Mouse (Mus musculus): ENCODE measurements around the gene Gp9. TPM values are rescaled to one million over a fixed set of nuclear protein-coding genes. Genes with fewer than 3 reads are reported as not detected.
"Not testable (repeated sequence)": the region's sequence is repeated elsewhere in the genome, so short reads cannot be mapped to it uniquely, and the experiment has no call there.

Gp9 gene
- total and polyA plus RNA-seq, 2 experiments from 2014 or later: 0.18 to 0.33 TPM

DNA sequence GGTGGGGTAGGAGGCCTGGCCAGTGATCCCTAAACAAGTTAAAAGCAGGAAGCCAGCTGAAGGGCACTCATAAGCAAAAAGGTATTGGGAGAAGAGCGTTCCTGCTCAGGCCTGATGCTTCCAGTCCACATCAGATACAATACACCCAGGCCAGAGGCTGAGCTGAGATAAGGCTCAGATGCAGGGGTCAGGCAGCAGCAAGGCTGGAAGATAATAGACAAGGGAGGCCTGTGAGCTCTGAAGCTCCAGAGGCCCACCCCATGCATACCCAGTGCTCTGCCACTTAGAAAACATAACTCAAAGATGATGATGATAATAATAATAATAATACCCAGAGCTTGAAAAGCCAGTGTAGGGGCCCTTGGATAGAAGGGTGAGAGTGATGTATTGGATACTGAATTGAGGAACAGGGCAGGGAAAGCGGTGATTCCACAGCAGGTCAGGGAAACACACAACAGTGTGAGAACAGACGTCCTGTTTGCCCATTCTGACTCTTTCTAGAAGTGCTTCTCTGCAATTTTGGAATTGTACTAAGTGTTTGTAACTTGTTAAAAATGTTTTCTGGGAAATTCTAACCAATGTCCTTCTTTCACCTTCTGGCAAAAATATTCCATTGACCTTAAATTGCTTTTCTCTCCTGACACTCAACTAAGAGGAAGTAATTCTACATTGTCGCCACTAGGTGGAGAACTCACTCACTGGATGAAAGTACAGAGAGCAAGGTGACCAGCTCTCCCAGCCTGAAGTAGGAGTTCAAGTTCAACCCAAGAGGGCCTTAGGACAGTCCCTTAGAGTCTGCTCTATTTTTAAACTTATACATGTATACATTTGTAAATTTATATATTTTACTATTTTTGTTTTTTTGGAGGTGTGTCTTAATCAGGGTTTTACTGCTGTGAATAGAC lies 14.2 kb upstream of the Gp9 start:
- H3K27me3 ChIP-seq (ENCODE audit: insufficient read depth, low read length): no peaks in the 10 kb centered on the region
- DNase-seq: peak; percentile 13
- ATAC-seq: no peak
- H3K9me3 ChIP-seq (ENCODE audit: low read length): no peaks in the 10 kb centered on the region
- H3K4me2 ChIP-seq (ENCODE audit: low read depth): no peak overlapping the region
- WGBS: 61% methylated on average over 4 of the region's 4 CpGs
- TF ChIP-seq CTCF (IDR thresholded peaks at IDR 0.05; ENCODE audit: low read depth): peak; percentile 70
- no peak overlapping the region for H3K4me3 ChIP-seq (ENCODE audit: low read depth, low read length)
- H3K9ac ChIP-seq: no peak overlapping the region
- H3K27ac ChIP-seq (ENCODE audit: low read depth, low read length): no peak overlapping the region
- H3K4me1 ChIP-seq (ENCODE audit: insufficient read depth): no peaks in the 10 kb centered on the region
- no peaks in the 10 kb centered on the region for H3K36me3 ChIP-seq (ENCODE audit: insufficient read depth)

DNA sequence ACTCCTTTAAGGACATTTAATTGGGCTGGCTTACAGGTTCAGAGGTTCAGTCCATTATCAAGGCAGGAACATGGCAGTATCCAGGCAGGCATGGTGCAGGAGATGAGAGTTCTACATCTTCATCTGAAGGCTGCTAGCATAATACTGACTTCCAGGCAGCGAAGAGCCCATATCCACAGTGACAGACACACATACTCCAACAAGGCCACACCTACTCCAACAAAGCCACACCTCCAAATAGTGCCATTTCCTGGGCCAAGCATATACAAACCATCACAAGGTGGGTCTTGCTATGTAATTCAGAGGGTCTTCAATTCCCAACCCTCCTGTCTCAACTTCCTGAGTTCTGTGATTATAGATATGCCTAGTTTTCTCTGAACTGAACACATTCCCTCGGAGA lies 13.6 kb upstream of the Gp9 start:
- DNase-seq; H3K9ac ChIP-seq; H3K36me3 ChIP-seq (ENCODE audit: insufficient read depth); ATAC-seq; H3K27me3 ChIP-seq (ENCODE audit: insufficient read depth, low read length); H3K4me1 ChIP-seq (ENCODE audit: insufficient read depth); H3K27ac ChIP-seq (ENCODE audit: low read depth, low read length); H3K4me3 ChIP-seq (ENCODE audit: low read depth, low read length); H3K9me3 ChIP-seq (ENCODE audit: low read length); H3K4me2 ChIP-seq (ENCODE audit: low read depth): not testable (repeated sequence)
- 95% methylated on average over 2 of the region's 2 CpGs for WGBS

GRCm38 (mm10) chr6:87770626-87771025 lies 7.2 kb upstream of the Gp9 start:
- Histone ChIP-seq H3K27ac (ENCODE audit: low read depth, low read length) (no peak overlapping the region), H3K4me1 (ENCODE audit: insufficient read depth) (no peaks in the 10 kb centered on the region), H3K4me3 (ENCODE audit: low read depth, low read length) (no peak overlapping the region), H3K9ac (no peak overlapping the region), H3K27me3 (ENCODE audit: insufficient read depth, low read length) (no peaks in the 10 kb centered on the region), H3K9me3 (ENCODE audit: low read length) (no peaks in the 10 kb centered on the region), H3K36me3 (ENCODE audit: insufficient read depth) (no peaks in the 10 kb centered on the region), H3K4me2 (ENCODE audit: low read depth) (no peak overlapping the region)
- ATAC-seq (no peak), DNase-seq (peak; percentile 34)
- TF ChIP-seq CTCF (IDR thresholded peaks at IDR 0.05; ENCODE audit: low read depth): peak; percentile 64
- WGBS: 53% methylated on average over 8 of the region's 8 CpGs

DNA sequence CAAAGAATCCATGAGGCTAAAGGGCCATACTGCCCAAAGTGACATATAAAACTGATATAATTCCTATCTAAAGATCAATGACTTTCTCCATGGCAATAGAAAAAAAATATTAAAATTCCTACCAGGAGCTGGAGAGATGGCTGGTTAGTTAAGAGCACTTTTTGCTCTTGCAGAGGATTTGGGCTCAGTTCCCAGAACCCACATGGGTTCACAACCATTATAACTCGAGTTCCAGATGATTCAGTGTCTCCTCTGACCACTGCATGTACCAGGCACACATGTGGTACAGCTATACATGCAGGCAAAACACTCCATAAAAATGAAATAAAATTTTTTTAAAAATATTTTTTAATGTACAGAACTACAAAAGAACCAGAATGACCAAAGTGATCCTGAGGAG lies 3.4 kb upstream of the Gp9 start:
- no peak overlapping the region for H3K4me2 ChIP-seq (ENCODE audit: low read depth)
- no peak overlapping the region for H3K27ac ChIP-seq (ENCODE audit: low read depth, low read length)
- WGBS: 56% methylated on average over 1 of the region's 1 CpGs
- H3K4me3 ChIP-seq (ENCODE audit: low read depth, low read length): no peak overlapping the region
- no peak for TF ChIP-seq CTCF (IDR thresholded peaks at IDR 0.05; ENCODE audit: low read depth)
- H3K27me3 ChIP-seq (ENCODE audit: insufficient read depth, low read length): no peaks in the 10 kb centered on the region
- DNase-seq (no peak), ATAC-seq (no peak)
- H3K4me1 ChIP-seq (ENCODE audit: insufficient read depth): no peaks in the 10 kb centered on the region
- no peak overlapping the region for H3K9ac ChIP-seq
- no peaks in the 10 kb centered on the region for H3K36me3 ChIP-seq (ENCODE audit: insufficient read depth)
- no peaks in the 10 kb centered on the region for H3K9me3 ChIP-seq (ENCODE audit: low read length)

DNA sequence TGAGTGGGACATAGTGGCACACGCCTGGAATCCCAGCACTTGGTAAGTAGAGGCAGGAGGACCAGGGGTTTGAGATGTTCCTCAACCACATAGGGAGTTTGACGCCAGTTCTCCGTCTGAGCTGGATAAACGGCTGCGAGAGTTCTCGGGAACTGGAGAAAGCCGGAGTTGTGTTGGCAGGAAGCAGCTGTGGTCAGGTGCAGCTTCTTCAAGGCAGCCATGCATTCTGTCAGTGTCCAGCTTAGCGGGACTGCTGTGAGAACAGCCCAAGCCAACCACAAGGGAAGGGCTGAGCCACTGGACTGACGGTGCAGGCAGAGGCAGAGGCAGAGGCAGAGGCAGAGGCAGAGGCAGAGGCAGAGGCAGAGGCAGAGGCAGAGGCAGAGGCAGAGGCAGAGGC lies 3.0 kb upstream of the Gp9 start:
- no peak overlapping the region for H3K27ac ChIP-seq (ENCODE audit: low read depth, low read length)
- H3K9ac ChIP-seq: no peak overlapping the region
- no peaks in the 10 kb centered on the region for H3K4me1 ChIP-seq (ENCODE audit: insufficient read depth)
- WGBS: 89% methylated on average over 9 of the region's 9 CpGs
- ATAC-seq: no peak
- no peak overlapping the region for H3K4me3 ChIP-seq (ENCODE audit: low read depth, low read length)
- H3K9me3 ChIP-seq (ENCODE audit: low read length): no peaks in the 10 kb centered on the region
- no peaks in the 10 kb centered on the region for H3K36me3 ChIP-seq (ENCODE audit: insufficient read depth)
- no peaks in the 10 kb centered on the region for H3K27me3 ChIP-seq (ENCODE audit: insufficient read depth, low read length)
- H3K4me2 ChIP-seq (ENCODE audit: low read depth): no peak overlapping the region
- no peak for TF ChIP-seq CTCF (IDR thresholded peaks at IDR 0.05; ENCODE audit: low read depth)
- DNase-seq: no peak

DNA sequence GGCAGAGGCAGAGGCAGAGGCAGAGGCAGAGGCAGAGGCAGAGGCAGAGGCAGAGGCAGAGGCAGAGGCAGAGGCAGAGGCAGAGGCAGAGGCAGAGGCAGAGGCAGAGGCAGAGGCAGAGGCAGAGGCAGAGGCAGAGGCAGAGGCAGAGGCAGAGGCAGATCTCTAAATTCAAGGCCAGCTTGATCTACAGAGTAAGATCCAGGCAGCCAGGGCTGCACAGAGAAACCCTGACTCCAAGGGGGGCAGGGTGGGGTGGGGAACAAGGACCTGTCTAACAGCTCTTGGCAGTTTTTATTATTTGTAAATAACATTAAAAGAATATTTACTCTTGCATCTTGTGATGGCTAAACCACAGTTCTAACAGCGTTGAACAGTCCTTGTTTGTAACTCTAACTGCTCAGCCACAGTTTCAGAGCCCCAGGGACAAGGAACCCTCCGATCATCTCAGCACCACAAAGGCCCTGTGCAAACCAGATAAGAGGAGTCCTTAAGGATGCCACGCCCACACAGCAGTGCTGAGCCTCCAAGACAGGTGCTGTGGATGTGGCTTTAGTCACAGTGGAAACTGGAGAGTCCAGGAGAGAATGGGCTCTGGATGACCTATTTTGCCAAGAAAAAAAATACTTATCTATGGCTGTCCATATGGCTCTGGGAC lies 2.2 kb upstream of the Gp9 start:
- no peak for TF ChIP-seq CTCF (IDR thresholded peaks at IDR 0.05; ENCODE audit: low read depth)
- Histone ChIP-seq H3K4me2 (ENCODE audit: low read depth) (no peak overlapping the region), H3K9ac (no peak overlapping the region), H3K4me3 (ENCODE audit: low read depth, low read length) (no peak overlapping the region), H3K9me3 (ENCODE audit: low read length) (no peaks in the 10 kb centered on the region), H3K4me1 (ENCODE audit: insufficient read depth) (no peaks in the 10 kb centered on the region), H3K27ac (ENCODE audit: low read depth, low read length) (no peak overlapping the region), H3K36me3 (ENCODE audit: insufficient read depth) (no peaks in the 10 kb centered on the region), H3K27me3 (ENCODE audit: insufficient read depth, low read length) (no peaks in the 10 kb centered on the region)
- WGBS: 80% methylated on average over 3 of the region's 3 CpGs
- ATAC-seq (no peak), DNase-seq (no peak)

GRCm38 (mm10) chr6:87776663-87777062 lies 1.2 kb upstream of the Gp9 start:
- no peak overlapping the region for H3K4me2 ChIP-seq (ENCODE audit: low read depth)
- H3K27me3 ChIP-seq (ENCODE audit: insufficient read depth, low read length): no peaks in the 10 kb centered on the region
- ATAC-seq: no peak
- H3K9ac ChIP-seq: no peak overlapping the region
- H3K9me3 ChIP-seq (ENCODE audit: low read length): no peaks in the 10 kb centered on the region
- WGBS: 100% methylated on average over 1 of the region's 1 CpGs
- H3K36me3 ChIP-seq (ENCODE audit: insufficient read depth): no peaks in the 10 kb centered on the region
- DNase-seq: no peak
- H3K4me1 ChIP-seq (ENCODE audit: insufficient read depth): no peaks in the 10 kb centered on the region
- no peak overlapping the region for H3K4me3 ChIP-seq (ENCODE audit: low read depth, low read length)
- no peak for TF ChIP-seq CTCF (IDR thresholded peaks at IDR 0.05; ENCODE audit: low read depth)
- no peak overlapping the region for H3K27ac ChIP-seq (ENCODE audit: low read depth, low read length)

Data from forebrain, postnatal 0 days (tissue).